Mouse (Mus musculus) thymus, postnatal 0 days (tissue): Measurements from ENCODE around the gene Nt5c3. TPM values are rescaled to one million over a fixed set of nuclear protein-coding genes. Genes with fewer than 3 reads are reported as not detected.

Experiments used
- DNase-seq: peaks from one replicate; pipeline ENCODE4 v3.0.0-alpha.2; 2015; ENCODE audit warnings: low spot score
- polyA plus RNA-seq: library from polyadenylated mRNA; unstranded; fragments of >200 nt; fragmentation: Nextera tagmentation; extraction: Ambion mirVana; gene quantifications from 2 replicates; pipeline ENCODE4 v1.2.1, GENCODE M21; 2015

The Nt5c3 gene
- polyA plus RNA-seq, 1 experiment from 2014 or later: 73.9 TPM

GRCm38 (mm10) chr6:56837621-56838020 is 86.1 kb downstream of the Nt5c3 start:
- DNase-seq: no peak

GRCm38 (mm10) chr6:56837166-56837565 is 86.6 kb downstream of the Nt5c3 start:
- DNase-seq: no peak

GRCm38 (mm10) chr6:56835532-56835931 is 88.2 kb downstream of the Nt5c3 start:
- no peak for DNase-seq

GRCm38 (mm10) chr6:56834769-56835168 is 89.0 kb downstream of the Nt5c3 start:
- DNase-seq: no peak

- no peak for DNase-seq
Measured at GRCm38 (mm10) chr6:56832830-56833229, 90.9 kb downstream of the Nt5c3 start.

- DNase-seq: no peak
Measured at GRCm38 (mm10) chr6:56832407-56832796, 91.3 kb downstream of the Nt5c3 start.

Other genes starting within 250 kb of the Nt5c3 start
- gene Lsm5, start 219.2 kb downstream of the Nt5c3 start, polyA plus RNA-seq: 260 TPM in 2 replicates
- gene Avl9, start 209.0 kb downstream of the Nt5c3 start, polyA plus RNA-seq: 16.6 and 20.0 TPM in 2 replicates
- 19.0 and 22.6 TPM in 2 replicates for gene Kbtbd2, start 126.1 kb downstream of the Nt5c3 start, polyA plus RNA-seq
- gene Fkbp9, start 91.9 kb downstream of the Nt5c3 start, polyA plus RNA-seq: 27.6 and 29.0 TPM in 2 replicates
- 0.27 and 0.51 TPM in 2 replicates for gene Vmn1r4, start 83 bp upstream of the Nt5c3 start, polyA plus RNA-seq
- not detected in 2 replicates for gene Vmn1r5, start 46.3 kb upstream of the Nt5c3 start, polyA plus RNA-seq
- not detected in 2 replicates for gene Vmn1r6, start 73.3 kb upstream of the Nt5c3 start, polyA plus RNA-seq
- not detected in 2 replicates for gene Vmn1r7, start 101.4 kb upstream of the Nt5c3 start, polyA plus RNA-seq
- not detected in 2 replicates for gene Vmn1r8, start 108.4 kb upstream of the Nt5c3 start, polyA plus RNA-seq
- gene Vmn1r9, start 142.9 kb upstream of the Nt5c3 start, polyA plus RNA-seq: not detected in 2 replicates
- not detected in 2 replicates for gene Vmn1r10, start 185.5 kb upstream of the Nt5c3 start, polyA plus RNA-seq
- not detected in 2 replicates for gene Vmn1r11, start 209.5 kb upstream of the Nt5c3 start, polyA plus RNA-seq
- not detected in 2 replicates for gene Vmn1r12, start 233.0 kb upstream of the Nt5c3 start, polyA plus RNA-seq